Mouse (Mus musculus) thymus, adult 2 months (tissue): ENCODE data around the gene Loxl1.

ENCODE experiments used
- CTCF ChIP-seq: fragments of 200-500 bp; IDR thresholded peaks from 2 replicates; pipeline ENCODE4 v1.5.1; 2012; ENCODE audit warnings: mild to moderate bottlenecking, control low read depth, low read length, moderate library complexity, borderline replicate concordance; ENCODE audit not compliant: control insufficient read depth, poor library complexity, insufficient read depth; ENCODE audit errors: extremely low read depth
- POLR2A ChIP-seq: fragments of 200-500 bp; IDR thresholded peaks from 2 replicates; pipeline ENCODE4 v1.6.1; 2012; ENCODE audit warnings: mild to moderate bottlenecking, low read length, control low read depth, moderate library complexity; ENCODE audit not compliant: control insufficient read depth, poor library complexity, insufficient read depth; ENCODE audit errors: extremely low read depth

- TF ChIP-seq CTCF: no peak
- TF ChIP-seq POLR2A: no peak
These were observed 40.9 kb downstream of the Loxl1 start for GRCm38 (mm10) chr9:58272068-58272541.
